Mouse (Mus musculus) liver, adult 10 weeks (tissue): ENCODE results near the gene Irf2. TPM values are rescaled to one million over a fixed set of nuclear protein-coding genes. Genes with fewer than 3 reads are reported as not detected.

Experiments
- polyA plus RNA-seq: library from polyadenylated mRNA; stranded (reverse); fragments of 350-450 nt; fragmentation: Illumina TruSeq; extraction: RNeasy Lipid Tissue Mini Kit (QIAGEN cat#74804); gene quantifications from one replicate; pipeline ENCODE4 v1.2.3, GENCODE M21; 2014; ENCODE audit warnings: low read depth, low replicate concordance

Gene Irf2
- polyA plus RNA-seq, result 152 TPM

GRCm38 (mm10) chr8:46739003-46739949 is at the start of gene Irf2:
Gene Irf2, plus strand, starts transcription at chr8:46739732.

Other genes with a start within 250 kb of the Irf2 start
- gene Cenpu, start 187.7 kb upstream of the Irf2 start, polyA plus RNA-seq, result 0.77 TPM
- gene Primpol, start 122.5 kb upstream of the Irf2 start, polyA plus RNA-seq, result 7.2 TPM
- gene Casp3, start 122.4 kb upstream of the Irf2 start, polyA plus RNA-seq, result 36.1 TPM
- 2.3 TPM for gene Enpp6, start 247.2 kb downstream of the Irf2 start, polyA plus RNA-seq